Mouse (Mus musculus): ENCODE data around the gene Rfx7. TPM values are rescaled to one million over a fixed set of nuclear protein-coding genes. Genes with fewer than 3 reads are reported as not detected.

Rfx7 gene
- polyA plus RNA-seq, 1 experiment, result 15.0 TPM

DNA sequence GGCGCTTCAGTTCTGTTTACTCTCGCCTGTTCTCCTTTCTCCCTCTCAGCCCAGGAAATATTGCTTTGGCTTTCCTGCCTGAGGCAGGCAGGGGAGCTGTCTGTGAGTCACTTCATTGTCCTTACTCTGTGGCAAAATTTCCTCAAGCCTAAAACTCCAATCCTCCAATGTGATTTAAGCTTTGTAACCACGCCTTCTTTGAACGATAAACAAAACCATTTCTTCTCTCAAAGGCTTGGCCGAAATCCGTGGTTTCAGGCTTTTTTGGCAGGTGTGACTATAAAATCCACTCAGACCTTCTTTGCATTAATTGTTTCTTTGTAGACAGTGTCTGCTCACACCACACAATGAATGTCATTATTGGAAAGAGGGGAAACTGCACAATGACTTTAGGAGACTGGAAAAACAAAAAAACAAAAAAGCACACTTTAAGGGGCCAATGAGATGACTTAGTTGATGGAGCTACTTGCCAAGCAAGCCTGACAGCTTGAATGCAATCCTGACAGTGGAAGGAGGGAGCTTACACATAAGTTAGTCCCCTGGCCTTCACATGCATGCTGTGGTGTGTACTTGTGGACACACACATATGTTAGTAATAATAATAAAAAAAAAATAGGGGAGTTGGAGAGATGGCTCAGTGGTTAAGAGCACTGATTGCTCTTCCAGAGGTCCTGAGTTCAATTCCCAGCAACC lies 112.5 kb downstream of the Rfx7 start:
- 39% methylated on average over 6 of the region's 6 CpGs for WGBS
- Histone ChIP-seq H3K4me3 (replicated peaks; ENCODE audit: control insufficient read depth, low read depth, low read length) (no peak overlapping the region), H3K27ac (ENCODE audit: control insufficient read depth, insufficient read depth, low read depth, low read length, poor library complexity) (peak overlapping the region; percentile 82), H3K4me1 (ENCODE audit: control insufficient read depth, insufficient read depth, low read length) (peaks cover 2% of the 10 kb centered on the region; the same call in 1 of the 2 replicates)
- TF ChIP-seq POLR2A (IDR thresholded peaks at IDR 0.05; ENCODE audit: borderline replicate concordance, control insufficient read depth, low read depth, low read length), result no peak
- no peak for TF ChIP-seq CTCF (IDR thresholded peaks at IDR 0.05; ENCODE audit: control insufficient read depth, insufficient read depth, low read length)

- Histone ChIP-seq H3K4me1 (ENCODE audit: control insufficient read depth, insufficient read depth, low read length) (no peaks in the 10 kb centered on the region), H3K4me3 (replicated peaks; ENCODE audit: control insufficient read depth, low read depth, low read length) (no peak overlapping the region), H3K27ac (ENCODE audit: control insufficient read depth, insufficient read depth, low read depth, low read length, poor library complexity) (no peak overlapping the region)
- 3% methylated on average over 2 of the region's 2 CpGs for WGBS
- TF ChIP-seq CTCF (IDR thresholded peaks at IDR 0.05; ENCODE audit: control insufficient read depth, insufficient read depth, low read length) (no peak), POLR2A (IDR thresholded peaks at IDR 0.05; ENCODE audit: borderline replicate concordance, control insufficient read depth, low read depth, low read length) (no peak)
These were observed 117.7 kb downstream of the Rfx7 start for GRCm38 (mm10) chr9:72649781-72650180.

- TF ChIP-seq CTCF (IDR thresholded peaks at IDR 0.05; ENCODE audit: control insufficient read depth, insufficient read depth, low read length) (no peak), POLR2A (IDR thresholded peaks at IDR 0.05; ENCODE audit: borderline replicate concordance, control insufficient read depth, low read depth, low read length) (no peak)
- 75% methylated on average over 8 of the region's 8 CpGs for WGBS
- Histone ChIP-seq H3K4me1 (ENCODE audit: control insufficient read depth, insufficient read depth, low read length) (no peaks in the 10 kb centered on the region; the same call in 1 of the 2 replicates), H3K4me3 (replicated peaks; ENCODE audit: control insufficient read depth, low read depth, low read length) (no peak overlapping the region), H3K27ac (ENCODE audit: control insufficient read depth, insufficient read depth, low read depth, low read length, poor library complexity) (no peak overlapping the region)
These were observed 120.9 kb downstream of the Rfx7 start for GRCm38 (mm10) chr9:72652961-72653360.

GRCm38 (mm10) chr9:72653533-72653932 lies 121.5 kb downstream of the Rfx7 start:
- Histone ChIP-seq H3K4me1 (ENCODE audit: control insufficient read depth, insufficient read depth, low read length) (no peaks in the 10 kb centered on the region; the same call in 1 of the 2 replicates), H3K4me3 (replicated peaks; ENCODE audit: control insufficient read depth, low read depth, low read length) (no peak overlapping the region), H3K27ac (ENCODE audit: control insufficient read depth, insufficient read depth, low read depth, low read length, poor library complexity) (no peak overlapping the region)
- TF ChIP-seq CTCF (IDR thresholded peaks at IDR 0.05; ENCODE audit: control insufficient read depth, insufficient read depth, low read length) (no peak), POLR2A (IDR thresholded peaks at IDR 0.05; ENCODE audit: borderline replicate concordance, control insufficient read depth, low read depth, low read length) (no peak)
- 74% methylated on average over 4 of the region's 4 CpGs for WGBS

DNA sequence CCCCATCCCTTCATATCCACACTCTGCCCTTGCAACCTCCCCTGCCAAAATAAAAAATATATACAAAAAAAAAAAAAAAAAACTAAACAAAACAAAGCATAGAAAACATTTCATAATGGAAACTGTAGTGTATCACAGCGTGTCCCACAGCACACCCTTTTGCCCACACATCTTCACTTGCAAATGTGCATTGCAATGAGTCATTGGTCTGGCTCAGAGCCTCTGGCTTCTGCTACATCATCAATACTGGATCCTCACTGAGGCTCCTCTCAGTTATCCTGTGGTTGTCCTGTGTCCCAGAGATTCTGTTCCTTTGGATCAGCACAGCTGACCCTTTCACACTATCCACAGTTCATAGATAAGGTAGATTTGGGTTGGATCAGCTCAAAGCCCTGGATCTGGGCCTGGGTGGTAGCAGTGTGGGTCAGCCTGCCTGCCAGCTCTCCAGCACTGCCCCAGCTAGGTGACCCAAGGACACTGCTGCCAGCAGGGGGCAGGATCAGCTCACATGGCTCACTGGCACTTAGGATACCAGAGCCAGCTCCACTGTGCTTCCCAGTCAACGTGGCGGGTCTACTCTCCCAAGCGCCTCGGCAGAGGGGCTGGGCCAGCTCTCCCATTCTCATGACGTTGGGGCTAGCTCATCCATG lies 122.7 kb downstream of the Rfx7 start:
- Histone ChIP-seq H3K4me3 (replicated peaks; ENCODE audit: control insufficient read depth, low read depth, low read length) (no peak overlapping the region), H3K27ac (ENCODE audit: control insufficient read depth, insufficient read depth, low read depth, low read length, poor library complexity) (no peak overlapping the region), H3K4me1 (ENCODE audit: control insufficient read depth, insufficient read depth, low read length) (no peaks in the 10 kb centered on the region; the same call in 1 of the 2 replicates)
- 47% methylated on average over 6 of the region's 6 CpGs for WGBS
- no peak for TF ChIP-seq POLR2A (IDR thresholded peaks at IDR 0.05; ENCODE audit: borderline replicate concordance, control insufficient read depth, low read depth, low read length)
- peak; percentile 92 for TF ChIP-seq CTCF (IDR thresholded peaks at IDR 0.05; ENCODE audit: control insufficient read depth, insufficient read depth, low read length)

DNA sequence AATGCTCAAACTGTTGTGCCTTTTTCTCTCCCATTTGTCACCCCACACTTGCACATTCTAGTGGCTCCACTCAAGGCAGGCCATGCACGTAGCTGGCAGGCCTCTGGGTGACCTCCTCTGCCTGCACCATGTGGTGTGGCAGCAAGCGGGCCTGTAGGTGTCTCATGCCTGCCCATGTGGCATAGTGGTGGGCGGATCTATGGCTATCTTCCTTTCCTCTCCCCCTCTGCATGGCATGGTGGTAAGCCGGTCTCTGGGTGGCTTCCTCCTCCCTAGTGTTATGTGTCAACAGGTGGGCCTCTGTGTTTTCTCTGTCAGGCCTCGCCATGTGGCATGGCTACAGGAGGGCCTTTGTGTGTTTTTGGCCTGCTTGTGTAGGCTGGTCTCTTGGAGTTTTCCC lies 123.6 kb downstream of the Rfx7 start:
- WGBS, result 40% methylated on average over 5 of the region's 5 CpGs
- TF ChIP-seq CTCF (IDR thresholded peaks at IDR 0.05; ENCODE audit: control insufficient read depth, insufficient read depth, low read length) (no peak), POLR2A (IDR thresholded peaks at IDR 0.05; ENCODE audit: borderline replicate concordance, control insufficient read depth, low read depth, low read length) (no peak)
- Histone ChIP-seq H3K27ac (ENCODE audit: control insufficient read depth, insufficient read depth, low read depth, low read length, poor library complexity) (no peak overlapping the region), H3K4me3 (replicated peaks; ENCODE audit: control insufficient read depth, low read depth, low read length) (no peak overlapping the region), H3K4me1 (ENCODE audit: control insufficient read depth, insufficient read depth, low read length) (no peaks in the 10 kb centered on the region; the same call in 1 of the 2 replicates)

DNA sequence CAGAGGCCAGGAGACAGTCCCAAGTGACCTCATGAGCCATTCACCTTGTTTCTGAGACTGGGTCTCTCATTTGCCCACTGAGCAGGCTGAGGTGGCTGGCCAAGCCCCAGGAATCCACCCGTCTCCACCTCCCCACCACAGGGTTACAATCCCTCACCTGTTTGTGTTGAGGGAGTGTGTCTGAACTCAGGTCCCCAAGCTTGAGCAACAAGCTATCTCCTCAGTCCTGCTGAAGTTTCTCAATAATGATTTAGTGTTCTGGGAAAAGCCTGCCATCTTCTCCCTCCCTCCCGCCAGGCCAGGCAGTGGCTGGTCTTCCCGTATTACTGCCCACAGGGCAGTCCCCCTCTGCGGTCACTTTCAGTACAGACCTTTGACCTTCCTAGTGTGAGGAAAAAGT lies 124.5 kb downstream of the Rfx7 start:
- WGBS, result 48% methylated on average over 4 of the region's 4 CpGs
- Histone ChIP-seq H3K4me1 (ENCODE audit: control insufficient read depth, insufficient read depth, low read length) (peaks cover 1% of the 10 kb centered on the region; the same call in 1 of the 2 replicates), H3K4me3 (replicated peaks; ENCODE audit: control insufficient read depth, low read depth, low read length) (no peak overlapping the region), H3K27ac (ENCODE audit: control insufficient read depth, insufficient read depth, low read depth, low read length, poor library complexity) (no peak overlapping the region)
- TF ChIP-seq POLR2A (IDR thresholded peaks at IDR 0.05; ENCODE audit: borderline replicate concordance, control insufficient read depth, low read depth, low read length) (no peak), CTCF (IDR thresholded peaks at IDR 0.05; ENCODE audit: control insufficient read depth, insufficient read depth, low read length) (no peak)

GRCm38 (mm10) chr9:72656940-72657339 lies 124.9 kb downstream of the Rfx7 start:
- 12% methylated on average over 3 of the region's 3 CpGs for WGBS
- H3K4me3 ChIP-seq (replicated peaks; ENCODE audit: control insufficient read depth, low read depth, low read length), result no peak overlapping the region
- no peak for TF ChIP-seq POLR2A (IDR thresholded peaks at IDR 0.05; ENCODE audit: borderline replicate concordance, control insufficient read depth, low read depth, low read length)
- TF ChIP-seq CTCF (IDR thresholded peaks at IDR 0.05; ENCODE audit: control insufficient read depth, insufficient read depth, low read length), result no peak
- H3K27ac ChIP-seq (ENCODE audit: control insufficient read depth, insufficient read depth, low read depth, low read length, poor library complexity), result no peak overlapping the region
- H3K4me1 ChIP-seq (ENCODE audit: control insufficient read depth, insufficient read depth, low read length), result peaks cover 1% of the 10 kb centered on the region
